Mouse (Mus musculus) forebrain, embryonic 15.5 days (tissue): Measurements from ENCODE around the gene Cd33. TPM values are rescaled to one million over a fixed set of nuclear protein-coding genes. Genes with fewer than 3 reads are reported as not detected.

Experiments used
- ATAC-seq: fragments of 200-750 bp; cut with Nextera tagmentation; replicated peaks from 2 replicates; pipeline ENCODE4 v1.8.0; 2017; ENCODE audit warnings: mild to moderate bottlenecking, moderate TSS enrichment, moderate library complexity
- H3K27ac ChIP-seq: fragments of 300-500 bp; sonication (generic); replicated peaks from 2 replicates; pipeline ENCODE4 v1.5.1; 2015; ENCODE audit warnings: mild to moderate bottlenecking, inconsistent platforms
- H3K27me3 ChIP-seq: fragments of 300-500 bp; sonication (generic); 2 replicates; pipeline ENCODE4 v1.6.1; 2015; ENCODE audit warnings: inconsistent platforms
- H3K36me3 ChIP-seq: fragments of 300-500 bp; sonication (generic); 2 replicates; pipeline ENCODE4 v1.6.1; 2015; ENCODE audit warnings: mild to moderate bottlenecking, inconsistent platforms
- H3K4me1 ChIP-seq: fragments of 300-500 bp; sonication (generic); 2 replicates; pipeline ENCODE4 v1.6.1; 2015; ENCODE audit warnings: inconsistent platforms
- H3K4me2 ChIP-seq: fragments of 300-500 bp; sonication (generic); replicated peaks from 2 replicates; pipeline ENCODE4 v1.6.1; 2015; ENCODE audit warnings: mild to moderate bottlenecking, inconsistent platforms
- H3K4me3 ChIP-seq: fragments of 300-500 bp; sonication (generic); 2 replicates; pipeline ENCODE4 v1.5.1; 2015; ENCODE audit warnings: mild to moderate bottlenecking, inconsistent platforms
- H3K9ac ChIP-seq: fragments of 300-500 bp; sonication (generic); replicated peaks from 2 replicates; pipeline ENCODE4 v1.6.1; 2015; ENCODE audit warnings: mild to moderate bottlenecking, inconsistent platforms
- H3K9me3 ChIP-seq: fragments of 300-500 bp; sonication (generic); 2 replicates; pipeline ENCODE4 v1.6.1; 2016; ENCODE audit warnings: inconsistent platforms
- WGBS: fragments of 180-500 bp; shearing (Covaris S2); methylation state at CpG from one replicate; pipeline ENCODE4 v1.1.7; 2015; ENCODE audit warnings: mixed read lengths; 5-methylcytosine and 5-hydroxymethylcytosine counted together
- polyA plus RNA-seq: library from polyadenylated mRNA; unstranded; fragments of >200 nt; fragmentation: Nextera tagmentation; extraction: Ambion mirVana; gene quantifications from 2 replicates; pipeline ENCODE4 v1.2.1, GENCODE M21; 2015

Cd33 gene
- polyA plus RNA-seq, 1 experiment from 2014 or later, result 1.0 TPM

GRCm38 (mm10) chr7:43548206-43548605, 4.0 kb upstream of the Cd33 start:
- no peak overlapping the region for H3K27ac ChIP-seq
- no peak for ATAC-seq
- H3K4me2 ChIP-seq, result no peak overlapping the region
- H3K36me3 ChIP-seq, result no peaks in the 10 kb centered on the region
- WGBS, result 80% methylated on average over 4 of the region's 4 CpGs
- no peaks in the 10 kb centered on the region; the same call in 1 of the 2 replicates for H3K4me1 ChIP-seq
- H3K9ac ChIP-seq, result no peak overlapping the region
- no peaks in the 10 kb centered on the region for H3K9me3 ChIP-seq
- no peaks in the 10 kb centered on the region for H3K27me3 ChIP-seq
- H3K4me3 ChIP-seq, result no peak overlapping the region

GRCm38 (mm10) chr7:43547666-43548065, 3.4 kb upstream of the Cd33 start:
- Histone ChIP-seq H3K36me3 (no peaks in the 10 kb centered on the region), H3K4me1 (no peaks in the 10 kb centered on the region; the same call in 1 of the 2 replicates), H3K27me3 (no peaks in the 10 kb centered on the region), H3K27ac (no peak overlapping the region), H3K4me2 (no peak overlapping the region), H3K9me3 (no peaks in the 10 kb centered on the region), H3K9ac (no peak overlapping the region), H3K4me3 (no peak overlapping the region)
- 50% methylated on average over 5 of the region's 5 CpGs for WGBS
- no peak for ATAC-seq

GRCm38 (mm10) chr7:43545656-43546545, 1.7 kb upstream of the Cd33 start:
- WGBS, result 79% methylated on average over 7 of the region's 7 CpGs
- no peaks in the 10 kb centered on the region; the same call in 1 of the 2 replicates for H3K4me1 ChIP-seq
- H3K27ac ChIP-seq, result no peak overlapping the region
- H3K9ac ChIP-seq, result no peak overlapping the region
- no peak for ATAC-seq
- no peaks in the 10 kb centered on the region for H3K9me3 ChIP-seq
- H3K27me3 ChIP-seq, result no peaks in the 10 kb centered on the region
- H3K4me2 ChIP-seq, result no peak overlapping the region
- no peaks in the 10 kb centered on the region for H3K36me3 ChIP-seq
- H3K4me3 ChIP-seq, result no peak overlapping the region

- no peak overlapping the region for H3K9ac ChIP-seq
- no peaks in the 10 kb centered on the region for H3K4me1 ChIP-seq
- H3K4me3 ChIP-seq, result no peak overlapping the region
- H3K27me3 ChIP-seq, result no peaks in the 10 kb centered on the region
- no peaks in the 10 kb centered on the region for H3K36me3 ChIP-seq
- ATAC-seq, result no peak
- no peaks in the 10 kb centered on the region for H3K9me3 ChIP-seq
- no peak overlapping the region for H3K27ac ChIP-seq
- WGBS, result 71% methylated on average over 4 of the region's 4 CpGs
- H3K4me2 ChIP-seq, result no peak overlapping the region
Observed at GRCm38 (mm10) chr7:43538524-43538923, 5.7 kb downstream of the Cd33 start.

- WGBS, result 91% methylated on average over 9 of the region's 9 CpGs
- Histone ChIP-seq H3K9ac (no peak overlapping the region), H3K27ac (no peak overlapping the region), H3K9me3 (no peaks in the 10 kb centered on the region), H3K36me3 (no peaks in the 10 kb centered on the region), H3K27me3 (no peaks in the 10 kb centered on the region), H3K4me1 (no peaks in the 10 kb centered on the region), H3K4me2 (no peak overlapping the region), H3K4me3 (no peak overlapping the region)
- no peak for ATAC-seq
Observed at GRCm38 (mm10) chr7:43532936-43533505, 11.2 kb downstream of the Cd33 start.

- H3K9me3 ChIP-seq, result no peaks in the 10 kb centered on the region
- H3K4me3 ChIP-seq, result no peak overlapping the region
- WGBS, result 70% methylated on average over 8 of the region's 8 CpGs
- ATAC-seq, result no peak
- H3K27ac ChIP-seq, result no peak overlapping the region
- no peak overlapping the region for H3K9ac ChIP-seq
- H3K4me2 ChIP-seq, result no peak overlapping the region
- no peaks in the 10 kb centered on the region for H3K4me1 ChIP-seq
- H3K27me3 ChIP-seq, result no peaks in the 10 kb centered on the region
- H3K36me3 ChIP-seq, result no peaks in the 10 kb centered on the region
Observed at GRCm38 (mm10) chr7:43530216-43530785, 13.9 kb downstream of the Cd33 start.

GRCm38 (mm10) chr7:43525313-43525712, 18.9 kb downstream of the Cd33 start:
- no peak for ATAC-seq
- Histone ChIP-seq H3K27me3 (no peaks in the 10 kb centered on the region), H3K4me1 (no peaks in the 10 kb centered on the region), H3K4me2 (no peak overlapping the region), H3K9me3 (no peaks in the 10 kb centered on the region), H3K4me3 (no peak overlapping the region), H3K36me3 (no peaks in the 10 kb centered on the region), H3K9ac (no peak overlapping the region), H3K27ac (no peak overlapping the region)
- 50% methylated on average over 3 of the region's 3 CpGs for WGBS

GRCm38 (mm10) chr7:43522776-43523175, 21.5 kb downstream of the Cd33 start:
- no peaks in the 10 kb centered on the region for H3K36me3 ChIP-seq

GRCm38 (mm10) chr7:43518341-43518740, 25.9 kb downstream of the Cd33 start:
- Histone ChIP-seq H3K4me2 (no peak overlapping the region), H3K36me3 (no peaks in the 10 kb centered on the region), H3K4me1 (no peaks in the 10 kb centered on the region), H3K9me3 (no peaks in the 10 kb centered on the region), H3K27me3 (no peaks in the 10 kb centered on the region), H3K4me3 (no peak overlapping the region), H3K9ac (no peak overlapping the region), H3K27ac (no peak overlapping the region)
- WGBS, result 80% methylated on average over 15 of the region's 15 CpGs
- no peak for ATAC-seq

More at GRCm38 (mm10) chr7:43522776-43523175, 21.5 kb downstream of the Cd33 start:
- no peaks in the 10 kb centered on the region for H3K9me3 ChIP-seq
- H3K27me3 ChIP-seq, result no peaks in the 10 kb centered on the region
- no peak overlapping the region for H3K27ac ChIP-seq
- no peak overlapping the region for H3K4me3 ChIP-seq
- no peaks in the 10 kb centered on the region for H3K4me1 ChIP-seq
- 92% methylated on average over 2 of the region's 2 CpGs for WGBS
- ATAC-seq, result no peak
- no peak overlapping the region for H3K4me2 ChIP-seq
- no peak overlapping the region for H3K9ac ChIP-seq

GRCm38 (mm10) chr7:43515076-43515475, 29.2 kb downstream of the Cd33 start:
- H3K4me1 ChIP-seq, result no peaks in the 10 kb centered on the region
- H3K4me3 ChIP-seq, result no peak overlapping the region
- no peak overlapping the region for H3K4me2 ChIP-seq
- no peak overlapping the region for H3K27ac ChIP-seq
- 88% methylated on average over 5 of the region's 5 CpGs for WGBS
- no peaks in the 10 kb centered on the region for H3K9me3 ChIP-seq
- no peaks in the 10 kb centered on the region for H3K27me3 ChIP-seq
- H3K36me3 ChIP-seq, result no peaks in the 10 kb centered on the region
- H3K9ac ChIP-seq, result no peak overlapping the region
- ATAC-seq, result no peak

GRCm38 (mm10) chr7:43512519-43512918, 31.7 kb downstream of the Cd33 start:
- no peak for ATAC-seq
- Histone ChIP-seq H3K9me3 (no peaks in the 10 kb centered on the region), H3K27me3 (no peaks in the 10 kb centered on the region), H3K27ac (no peak overlapping the region), H3K4me3 (no peak overlapping the region), H3K4me2 (no peak overlapping the region), H3K9ac (no peak overlapping the region), H3K36me3 (no peaks in the 10 kb centered on the region), H3K4me1 (no peaks in the 10 kb centered on the region)
- WGBS, result 86% methylated on average over 4 of the region's 4 CpGs

- Histone ChIP-seq H3K27me3 (no peaks in the 10 kb centered on the region), H3K4me2 (no peak overlapping the region), H3K4me1 (no peaks in the 10 kb centered on the region), H3K9ac (no peak overlapping the region), H3K9me3 (no peaks in the 10 kb centered on the region), H3K4me3 (no peak overlapping the region), H3K36me3 (no peaks in the 10 kb centered on the region), H3K27ac (no peak overlapping the region)
- WGBS, result 66% methylated on average over 4 of the region's 4 CpGs
- no peak for ATAC-seq
Observed at GRCm38 (mm10) chr7:43511707-43512478, 32.3 kb downstream of the Cd33 start.
